Mouse (Mus musculus) myocyte (in vitro differentiated cells): Measurements from ENCODE around the gene Klhdc10. TPM values are rescaled to one million over a fixed set of nuclear protein-coding genes. Genes with fewer than 3 reads are reported as not detected.

Experiments used
- H3K27me3 ChIP-seq: one replicate; pipeline ENCODE4 v1.6.1; 2011; ENCODE audit not compliant: control insufficient read depth, insufficient read depth, insufficient read length
- H3K36me3 ChIP-seq: one replicate; pipeline ENCODE4 v1.6.1; 2011; ENCODE audit not compliant: control insufficient read depth, insufficient read depth
- H3K4me2 ChIP-seq: one replicate; pipeline ENCODE4 v1.6.1; 2011; ENCODE audit warnings: low read depth, control low read depth
- H3K4me3 ChIP-seq: one replicate; pipeline ENCODE4 v1.5.1; 2011; ENCODE audit warnings: mild to moderate bottlenecking, control low read depth, moderate library complexity
- H3K79me2 ChIP-seq: one replicate; pipeline ENCODE4 v1.6.1; 2011; ENCODE audit not compliant: control insufficient read depth, insufficient read depth
- H3ac ChIP-seq: one replicate; pipeline ENCODE4 v1.6.1; 2011; ENCODE audit not compliant: control insufficient read depth, insufficient read length
- CEBPB ChIP-seq: IDR thresholded peaks from 2 replicates; pipeline ENCODE4 v1.6.1; 2011; ENCODE audit warnings: mild to moderate bottlenecking, moderate library complexity; ENCODE audit not compliant: poor library complexity, insufficient read depth, severe bottlenecking
- E2F4 ChIP-seq: IDR thresholded peaks from one replicate; pipeline ENCODE4 v1.6.1; 2011; ENCODE audit warnings: mild to moderate bottlenecking, control low read depth, moderate library complexity; ENCODE audit not compliant: insufficient read depth
- MAX ChIP-seq: IDR thresholded peaks from one replicate; pipeline ENCODE4 v1.6.1; 2011; ENCODE audit warnings: low read depth, mild to moderate bottlenecking, control low read depth
- MYOD1 ChIP-seq, 3 experiments: IDR thresholded peaks; one replicate each; pipeline ENCODE4 v1.6.1; 2011; ENCODE audit warnings: control low read depth in 2 of 3, low read depth in 2 of 3, mild to moderate bottlenecking in 2 of 3, moderate library complexity in 1 of 3; ENCODE audit not compliant: insufficient read length in 2 of 3, control insufficient read depth in 1 of 3
- MYOG ChIP-seq, 3 experiments: IDR thresholded peaks; one replicate each; pipeline ENCODE4 v1.6.1; 2011; ENCODE audit warnings: control low read depth in 2 of 3, low read depth in 2 of 3, mild to moderate bottlenecking in 2 of 3; ENCODE audit not compliant: insufficient read length in 2 of 3, control insufficient read depth in 1 of 3, insufficient read depth in 1 of 3
- POLR2A ChIP-seq: IDR thresholded peaks from one replicate; pipeline ENCODE4 v1.6.1; 2011; ENCODE audit warnings: low read depth, mild to moderate bottlenecking, control low read depth, moderate library complexity; ENCODE audit not compliant: insufficient read length
- POLR2AphosphoS2 ChIP-seq: IDR thresholded peaks from one replicate; pipeline ENCODE4 v1.6.1; 2011; ENCODE audit warnings: low read depth, control low read depth; ENCODE audit not compliant: insufficient read length
- REST ChIP-seq: IDR thresholded peaks from one replicate; pipeline ENCODE4 v1.6.1; 2011; ENCODE audit warnings: mild to moderate bottlenecking, control low read depth, moderate library complexity; ENCODE audit not compliant: insufficient read depth, insufficient read length
- SRF ChIP-seq: IDR thresholded peaks from one replicate; pipeline ENCODE4 v1.6.1; 2011; ENCODE audit warnings: low read depth; ENCODE audit not compliant: control insufficient read depth, insufficient read length
- TCF12 ChIP-seq: IDR thresholded peaks from one replicate; pipeline ENCODE4 v1.6.1; 2011; ENCODE audit warnings: mild to moderate bottlenecking, control low read depth; ENCODE audit not compliant: poor library complexity, insufficient read depth, severe bottlenecking
- TCF3 ChIP-seq: IDR thresholded peaks from one replicate; pipeline ENCODE4 v1.6.1; 2011; ENCODE audit warnings: low read depth, control low read depth; ENCODE audit not compliant: insufficient read length
- USF1 ChIP-seq: IDR thresholded peaks from one replicate; pipeline ENCODE4 v1.6.1; 2011; ENCODE audit warnings: low read depth, mild to moderate bottlenecking, control low read depth, moderate library complexity
- polyA plus RNA-seq: library from polyadenylated mRNA; unstranded; fragments of >200 nt; fragmentation: generic; extraction: Trizol; gene quantifications from one replicate; pipeline ENCODE4 v1.2.1, GENCODE M21; 2012; ENCODE audit warnings: missing spikeins

Gene Klhdc10
- polyA plus RNA-seq, 1 experiment: 49.1 TPM

GRCm38 (mm10) chr6:30369291-30369690 lies 32.4 kb upstream of the Klhdc10 start:
- Histone ChIP-seq H3ac (no peak overlapping the region), H3K27me3 (no peaks in the 10 kb centered on the region), H3K4me2 (no peak overlapping the region), H3K36me3 (peaks cover 53% of the 10 kb centered on the region), H3K4me3 (no peak overlapping the region), H3K79me2 (no peaks in the 10 kb centered on the region)
- TF ChIP-seq REST (no peak), USF1 (no peak), MYOD1 (IDR thresholded peaks at IDR 0.05; ENCODE audit: control insufficient read depth in 1 of 3, insufficient read length in 2 of 3, low read depth in 2 of 3) (no peak), TCF12 (no peak), SRF (no peak), CEBPB (no peak), E2F4 (no peak), POLR2AphosphoS2 (no peak), TCF3 (no peak), MYOG (IDR thresholded peaks at IDR 0.05; ENCODE audit: control insufficient read depth in 1 of 3, insufficient read depth in 1 of 3, insufficient read length in 2 of 3, low read depth in 2 of 3) (no peak)

- peaks cover 59% of the 10 kb centered on the region for H3K36me3 ChIP-seq
- H3ac ChIP-seq: no peak overlapping the region
- no peaks in the 10 kb centered on the region for H3K79me2 ChIP-seq
- no peaks in the 10 kb centered on the region for H3K27me3 ChIP-seq
- no peak overlapping the region for H3K4me3 ChIP-seq
- TF ChIP-seq MAX (no peak), E2F4 (no peak), MYOD1 (IDR thresholded peaks at IDR 0.05; ENCODE audit: control insufficient read depth in 1 of 3, insufficient read length in 2 of 3, low read depth in 2 of 3) (no peak), POLR2AphosphoS2 (no peak), USF1 (no peak), POLR2A (no peak), SRF (no peak), TCF12 (no peak), MYOG (IDR thresholded peaks at IDR 0.05; ENCODE audit: control insufficient read depth in 1 of 3, insufficient read depth in 1 of 3, insufficient read length in 2 of 3, low read depth in 2 of 3) (no peak), TCF3 (no peak), CEBPB (no peak), REST (no peak)
- H3K4me2 ChIP-seq: no peak overlapping the region
Measured at GRCm38 (mm10) chr6:30372627-30373369, 28.9 kb upstream of the Klhdc10 start.

DNA sequence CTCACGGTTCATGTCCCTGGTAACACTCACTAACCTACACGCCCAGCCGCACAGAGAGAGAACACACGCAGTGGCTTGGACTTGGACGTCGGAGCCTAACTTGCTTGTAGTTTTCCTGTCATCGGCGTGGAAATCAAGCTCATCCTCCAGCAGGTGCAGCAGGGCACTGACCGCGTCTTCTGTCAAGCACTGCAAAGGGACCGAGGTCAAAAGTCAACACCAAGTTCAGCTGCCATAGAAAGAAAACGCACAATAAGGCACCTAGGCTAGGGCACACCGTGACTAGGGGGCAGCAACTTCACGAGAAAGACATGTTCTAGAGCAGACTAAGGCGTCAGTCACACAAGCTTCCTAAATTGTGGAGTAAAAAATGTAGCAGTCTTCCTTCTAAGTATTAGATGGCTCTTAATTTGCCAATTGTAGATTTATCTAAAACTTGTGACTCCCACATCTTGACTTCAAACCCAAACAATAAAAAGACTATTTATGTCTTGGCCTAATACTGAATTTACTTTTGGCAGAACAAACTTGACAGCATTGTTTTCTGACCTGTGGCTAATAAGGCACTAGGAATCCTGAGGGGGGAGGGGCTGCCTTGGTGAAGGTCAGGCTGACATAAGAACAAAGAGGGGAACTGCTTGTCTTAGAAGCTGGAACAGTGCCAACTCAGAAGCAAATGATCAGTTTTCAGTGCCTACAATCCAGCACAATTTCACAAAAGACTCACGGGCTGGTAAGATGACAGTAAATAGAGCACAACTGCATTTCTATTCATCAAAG lies 26.7 kb upstream of the Klhdc10 start:
- Histone ChIP-seq H3K4me2 (no peak overlapping the region), H3ac (no peak overlapping the region), H3K79me2 (no peaks in the 10 kb centered on the region), H3K27me3 (no peaks in the 10 kb centered on the region), H3K36me3 (peaks cover 57% of the 10 kb centered on the region), H3K4me3 (no peak overlapping the region)
- TF ChIP-seq POLR2AphosphoS2 (no peak), CEBPB (no peak), TCF3 (no peak), MYOD1 (IDR thresholded peaks at IDR 0.05; ENCODE audit: control insufficient read depth in 1 of 3, insufficient read length in 2 of 3, low read depth in 2 of 3) (no peak), USF1 (no peak), SRF (no peak), MYOG (IDR thresholded peaks at IDR 0.05; ENCODE audit: control insufficient read depth in 1 of 3, insufficient read depth in 1 of 3, insufficient read length in 2 of 3, low read depth in 2 of 3) (no peak), MAX (no peak), TCF12 (no peak), REST (no peak), E2F4 (no peak)

- TF ChIP-seq TCF3: no peak
- no peak overlapping the region for H3ac ChIP-seq
- H3K4me3 ChIP-seq: no peak overlapping the region
- H3K4me2 ChIP-seq: no peak overlapping the region
- peaks cover 60% of the 10 kb centered on the region for H3K36me3 ChIP-seq
- no peaks in the 10 kb centered on the region for H3K79me2 ChIP-seq
- no peaks in the 10 kb centered on the region for H3K27me3 ChIP-seq
Measured at GRCm38 (mm10) chr6:30375791-30376190, 25.9 kb upstream of the Klhdc10 start.
